Mouse (Mus musculus): ENCODE measurements at regions not wholly inside any gene's neighbourhood (a gene's known extent, or its start where the extent isn't known, plus 50 kb on each side); places are given as distances from the start of the nearest gene placed in this dataset.

GRCm38 (mm10) chr1:193750929-193751328 lies 380.8 kb upstream of the Camk1g start:
- TF ChIP-seq CTCF (IDR thresholded peaks at IDR 0.05; ENCODE audit: extremely low read depth, insufficient read depth, insufficient read length, insufficient replicate concordance) (no peak), POLR2A (IDR thresholded peaks at IDR 0.05; ENCODE audit: low read depth, low read length) (no peak)
